Mouse (Mus musculus) common myeloid progenitor, adult 5-6 weeks (primary cell): ENCODE measurements around the gene Cask. TPM values are rescaled to one million over a fixed set of nuclear protein-coding genes. Genes with fewer than 3 reads are reported as not detected.
A peak's percentile ranks its signal among the peaks of the same experiment; 100 is the strongest.

Source experiments
- ATAC-seq: replicated peaks from 2 replicates; pipeline ENCODE4 v1.8.0; 2016; ENCODE audit warnings: low read depth, mild to moderate bottlenecking, moderate TSS enrichment, inconsistent platforms; ENCODE audit not compliant: poor library complexity, severe bottlenecking
- total RNA-seq: library from RNA; stranded (forward); fragments of 200-1000, 187-1606 nt; gene quantifications from 2 replicates; pipeline ENCODE4 v1.2.3, GENCODE M21; 2017

Gene Cask
- 3.5 and 9.6 TPM in 2 replicates for total RNA-seq

GRCm38 (mm10) chrX:13851285-13851684 lies at the start of gene Cask:
Cask (minus strand) TSS chrX:13851367.
- peak; percentile 74 for ATAC-seq

DNA sequence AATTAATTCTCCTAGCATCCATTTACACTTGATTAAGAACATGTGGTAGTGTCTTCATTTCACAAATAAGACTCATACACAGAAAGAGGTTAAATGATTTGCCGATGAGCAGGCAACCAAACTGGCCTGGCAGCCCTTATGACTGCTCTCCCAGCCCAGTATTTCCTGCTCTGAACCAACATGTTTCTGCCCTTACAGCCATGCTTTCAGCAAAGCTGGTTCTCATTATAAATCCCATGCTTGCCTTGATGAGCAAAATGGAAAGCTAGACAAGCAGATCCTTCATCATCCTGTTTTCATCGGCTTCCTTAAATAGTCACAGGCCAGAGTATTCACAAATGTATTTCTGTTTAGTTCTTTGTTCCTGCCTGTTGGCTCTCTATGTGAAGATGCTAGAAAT lies 38.8 kb upstream of the Cask start:
- ATAC-seq: no peak

DNA sequence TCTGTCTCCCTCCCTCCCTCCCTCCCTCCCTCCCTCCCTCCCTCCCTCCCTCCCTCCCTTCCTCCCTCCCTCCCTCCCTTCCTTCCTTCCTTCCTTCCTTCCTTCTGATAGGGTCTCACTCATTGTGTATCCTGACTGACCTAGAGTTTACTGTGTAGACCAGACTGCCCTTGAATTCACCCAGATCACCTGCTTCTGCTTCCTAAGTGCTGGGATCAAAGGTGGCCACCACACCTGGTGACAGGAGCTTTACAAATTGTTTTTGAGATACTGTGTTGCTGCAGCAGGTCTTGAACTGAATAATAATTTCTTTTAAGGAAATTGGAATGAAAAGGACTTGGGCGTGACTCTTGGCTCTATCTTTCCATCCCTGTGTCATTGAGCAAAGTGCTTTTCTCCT lies 33.2 kb upstream of the Cask start:
- no peak for ATAC-seq

- ATAC-seq: no peak
Observed at GRCm38 (mm10) chrX:13881969-13882368, 30.8 kb upstream of the Cask start.

DNA sequence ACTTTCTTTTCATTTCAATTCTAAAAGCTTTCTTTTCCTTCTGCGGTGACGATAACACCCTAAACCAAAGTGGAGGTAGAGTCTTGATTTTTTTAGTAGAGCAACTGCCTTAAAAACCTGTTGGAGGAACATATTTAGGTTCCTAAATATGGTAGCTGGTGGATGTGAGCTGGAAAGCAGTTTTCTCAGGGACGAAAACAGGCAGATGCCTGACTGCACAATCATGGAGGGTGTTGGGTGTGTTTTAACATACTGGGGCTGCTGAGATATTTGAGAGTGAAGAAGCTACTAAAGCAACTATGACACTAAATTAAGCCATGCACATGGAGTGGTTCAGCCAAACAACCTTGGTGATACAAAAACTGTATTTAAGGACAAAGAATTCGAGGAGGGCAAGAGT lies 9.0 kb upstream of the Cask start:
- ATAC-seq: no peak

- no peak for ATAC-seq
Observed at GRCm38 (mm10) chrX:13859051-13859450, 7.9 kb upstream of the Cask start.

- ATAC-seq: no peak
Observed at GRCm38 (mm10) chrX:13848473-13848872, 2.7 kb downstream of the Cask start.

GRCm38 (mm10) chrX:13847502-13847851 lies 3.7 kb downstream of the Cask start:
- no peak for ATAC-seq

- ATAC-seq: peak; percentile 86
Observed at GRCm38 (mm10) chrX:13846653-13847501, 4.3 kb downstream of the Cask start.

GRCm38 (mm10) chrX:13845858-13846652 lies 5.1 kb downstream of the Cask start:
- ATAC-seq: no peak

DNA sequence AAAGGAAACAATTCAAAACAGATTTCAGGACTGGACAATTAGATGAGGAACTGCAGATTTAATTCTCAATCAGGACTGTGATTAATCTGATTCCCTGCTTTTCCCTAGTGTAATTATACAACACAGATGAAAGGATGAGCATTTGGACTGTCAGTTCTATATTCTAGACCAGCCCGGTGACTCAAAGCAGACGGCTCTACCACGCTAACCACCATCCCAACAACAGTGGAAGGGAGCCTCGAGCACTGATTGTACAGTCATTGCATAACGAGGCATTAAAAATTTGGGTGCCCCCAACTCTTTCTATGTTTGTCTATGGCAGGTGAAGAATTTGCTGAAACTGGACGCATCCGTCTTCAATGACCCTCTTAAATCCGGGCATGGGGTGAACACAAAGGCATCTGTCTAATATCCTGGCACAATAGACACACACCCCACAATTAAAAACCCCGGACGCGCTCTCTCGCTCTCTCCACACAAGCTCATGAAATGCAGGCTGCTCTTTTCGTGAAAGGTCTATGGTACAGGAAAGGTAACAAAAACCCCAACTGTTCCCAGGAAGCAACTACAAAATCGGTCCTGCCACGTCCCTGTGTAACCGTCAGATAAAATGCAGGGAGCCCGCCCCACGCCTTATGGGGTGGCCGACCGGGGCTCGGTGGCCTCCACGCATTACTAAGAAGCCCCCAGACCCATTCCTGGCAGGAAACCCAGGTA lies 5.9 kb downstream of the Cask start:
- ATAC-seq: no peak

DNA sequence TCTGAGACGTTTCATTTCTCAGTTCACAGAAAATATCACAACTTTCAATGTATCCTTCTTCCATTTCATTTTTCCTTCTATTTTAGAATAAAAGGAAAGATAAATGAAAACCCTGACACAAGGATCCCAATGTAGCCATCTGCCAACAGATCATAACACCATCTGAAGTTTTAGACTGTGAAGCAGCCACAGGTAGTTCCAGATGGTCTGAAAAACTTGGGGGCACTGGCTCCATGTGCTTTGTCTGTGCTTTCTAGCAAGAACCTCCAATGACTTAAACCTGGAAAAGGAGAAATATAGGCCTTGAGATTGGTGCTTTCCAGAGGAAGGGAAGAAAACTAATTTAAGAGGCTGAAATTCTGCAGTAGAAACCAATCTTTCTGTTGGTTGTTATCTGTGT lies 28.4 kb downstream of the Cask start:
- ATAC-seq: no peak

- ATAC-seq: no peak
Observed at GRCm38 (mm10) chrX:13798754-13799153, 52.4 kb downstream of the Cask start.

DNA sequence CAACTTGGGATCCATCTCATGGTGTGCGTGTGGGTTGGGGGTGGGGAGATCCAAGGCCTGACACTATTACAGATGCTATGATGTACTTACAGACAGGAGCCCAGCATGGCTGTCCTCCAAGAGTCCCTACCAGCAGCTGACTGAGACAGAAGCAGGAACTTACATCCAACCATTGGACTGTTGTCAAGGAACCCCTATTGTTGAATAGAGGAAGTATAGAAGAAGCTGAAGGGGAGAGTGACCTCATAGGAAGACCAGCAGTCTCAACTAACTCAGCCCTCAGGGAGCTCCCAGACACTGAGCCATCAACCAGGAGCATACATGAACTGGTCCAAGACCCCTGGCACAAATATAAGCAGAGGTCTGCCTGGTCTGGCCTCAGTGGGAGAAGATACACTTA lies 85.5 kb downstream of the Cask start:
- ATAC-seq: no peak

GRCm38 (mm10) chrX:13765024-13765423 lies 86.1 kb downstream of the Cask start:
- ATAC-seq: no peak

GRCm38 (mm10) chrX:13757279-13758005 lies 93.7 kb downstream of the Cask start:
- ATAC-seq: no peak

DNA sequence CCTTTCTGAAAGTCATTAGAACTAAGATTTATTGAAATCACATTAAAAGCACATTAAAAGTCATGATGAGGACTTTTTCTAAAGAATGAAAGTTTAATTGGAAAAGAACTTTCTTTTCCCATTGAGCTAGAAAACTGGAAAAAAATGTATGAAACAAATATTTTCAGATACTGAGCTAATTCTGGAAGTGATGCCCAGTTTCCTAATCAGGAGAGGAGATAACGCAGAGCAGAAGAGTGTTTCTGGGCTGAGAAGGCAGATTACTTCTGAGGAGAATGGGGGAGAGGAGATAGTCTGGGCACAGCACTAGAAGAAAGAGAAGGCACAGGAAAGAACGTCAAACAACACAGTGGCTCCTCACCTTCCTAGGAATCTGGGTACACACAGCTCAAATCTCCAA lies 110.1 kb downstream of the Cask start:
- ATAC-seq: no peak

GRCm38 (mm10) chrX:13730785-13731184 lies 120.4 kb downstream of the Cask start:
- 0 out of 2 replicates have a peak, but pooled peaks have one; percentile 11 for ATAC-seq

DNA sequence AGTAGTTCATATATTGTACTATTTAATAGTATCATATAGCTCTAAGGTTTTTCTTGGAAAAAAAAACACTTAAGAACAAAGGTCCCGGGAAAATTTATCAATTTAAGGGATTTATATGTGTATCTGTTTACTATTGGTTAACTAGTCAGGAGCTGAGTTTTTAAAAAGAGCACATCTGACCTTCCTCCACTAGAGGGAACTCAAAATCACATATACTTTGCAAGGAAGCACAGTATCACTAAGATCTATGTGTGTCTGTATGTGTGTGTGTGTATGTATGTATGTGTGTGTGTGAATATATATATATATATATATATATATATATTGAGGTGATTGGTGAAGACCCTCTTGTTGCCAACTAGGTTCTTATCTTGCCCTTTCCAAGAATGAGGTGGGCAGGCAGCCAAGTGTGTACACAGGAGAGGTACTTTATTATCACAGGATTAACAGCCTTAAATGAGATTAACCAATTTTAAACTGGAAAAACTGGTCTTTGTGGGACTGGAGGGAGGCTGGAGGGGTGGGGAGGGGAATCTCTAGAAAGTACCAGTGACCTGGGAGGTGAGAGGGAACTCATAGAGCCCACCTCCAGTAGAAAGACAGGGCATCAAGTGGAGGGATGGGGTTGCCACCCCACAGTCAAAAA lies 121.2 kb downstream of the Cask start:
- ATAC-seq: no peak
